Mouse (Mus musculus) heart, adult 2 months (tissue): ENCODE measurements around the gene Icos. TPM values are rescaled to one million over a fixed set of nuclear protein-coding genes. Genes with fewer than 3 reads are reported as not detected.

Source experiments
- DNase-seq, 2 experiments: peaks; one replicate each; pipeline ENCODE4 v3.0.0; 2021
- H3K27ac ChIP-seq: fragments of 200-600 bp; 2 replicates; pipeline ENCODE4 v1.8.1; 2022
- H3K27me3 ChIP-seq: fragments of 200-500 bp; 2 replicates; pipeline ENCODE4 v1.6.1; 2012; ENCODE audit warnings: mild to moderate bottlenecking, low read length, inconsistent platforms, mixed read lengths; ENCODE audit not compliant: control insufficient read depth, insufficient read depth
- H3K36me3 ChIP-seq: fragments of 200-500 bp; 2 replicates; pipeline ENCODE4 v1.6.1; 2012; ENCODE audit warnings: low read length, inconsistent platforms; ENCODE audit not compliant: control insufficient read depth, insufficient read depth
- H3K4me1 ChIP-seq: fragments of 200-500 bp; 2 replicates; pipeline ENCODE4 v1.6.1; 2011; ENCODE audit warnings: low read length; ENCODE audit not compliant: control insufficient read depth, insufficient read depth
- H3K4me3 ChIP-seq: fragments of 200-600 bp; 2 replicates; pipeline ENCODE4 v1.8.1; 2022
- H3K79me2 ChIP-seq: fragments of 200-500 bp; replicated peaks from 2 replicates; pipeline ENCODE4 v1.6.1; 2012; ENCODE audit warnings: mild to moderate bottlenecking, inconsistent platforms, low read length, moderate library complexity, mixed read lengths; ENCODE audit not compliant: control insufficient read depth, insufficient read depth
- H3K9ac ChIP-seq: fragments of 200-500 bp; 2 replicates; pipeline ENCODE4 v1.6.1; 2012; ENCODE audit warnings: low read depth, mild to moderate bottlenecking, control low read depth, inconsistent platforms, low read length, mixed read lengths
- CTCF ChIP-seq: fragments of 200-600 bp; IDR thresholded peaks from 2 replicates; pipeline ENCODE4 v1.8.1; 2022; ENCODE audit warnings: antibody characterized with exemption, mild to moderate bottlenecking, moderate library complexity
- EP300 ChIP-seq: fragments of 200-500 bp; IDR thresholded peaks from 2 replicates; pipeline ENCODE4 v1.6.1; 2011; ENCODE audit warnings: low read depth, low read length, control low read depth; ENCODE audit not compliant: insufficient read depth
- POLR2A ChIP-seq: fragments of 200-500 bp; IDR thresholded peaks from 2 replicates; pipeline ENCODE4 v1.6.1; 2011; ENCODE audit warnings: mild to moderate bottlenecking, low read depth, low read length, control low read depth; ENCODE audit not compliant: insufficient read depth
- WGBS: fragments of 180-500 bp; shearing (Covaris S2); methylation state at CpG from one replicate; pipeline ENCODE4 v1.1.7; 2018; 5-methylcytosine and 5-hydroxymethylcytosine counted together
- intact Hi-C: fragments of 180-260 bp; cut with DNase I; formaldehyde crosslinking; loops from one replicate; pipeline ENCODE4 v1.15.1; 2025
- polyA plus RNA-seq: library from polyadenylated mRNA; depleted of rRNA; stranded (reverse); fragments of >200 nt; gene quantifications from 2 replicates; pipeline ENCODE4 v1.2.3, GENCODE M21; 2012
- total RNA-seq, 2 experiments: library from RNA; stranded (reverse); gene quantifications; 2 replicates each; pipeline ENCODE4 v1.2.3; 2021

The Icos gene
- total and polyA plus RNA-seq, 3 experiments, result 0.18 to 0.21 (median 0.18) TPM

GRCm38 (mm10) chr1:60986141-60986540 is 8.4 kb downstream of the Icos start:
- H3K27me3 ChIP-seq, result no peaks in the 10 kb centered on the region
- intact Hi-C loops, result no loop called here
- H3K4me1 ChIP-seq, result no peaks in the 10 kb centered on the region
- TF ChIP-seq POLR2A (no peak), EP300 (no peak), CTCF (no peak)
- DNase-seq, result no peak
- H3K36me3 ChIP-seq, result no peaks in the 10 kb centered on the region
- H3K9ac ChIP-seq, result no peak overlapping the region
- WGBS, result 83% methylated on average over 5 of the region's 5 CpGs
- H3K27ac ChIP-seq, result no peak overlapping the region
- no peak overlapping the region for H3K4me3 ChIP-seq
- H3K79me2 ChIP-seq, result no peaks in the 10 kb centered on the region

- H3K79me2 ChIP-seq, result no peaks in the 10 kb centered on the region
- 86% methylated on average over 5 of the region's 5 CpGs for WGBS
- H3K9ac ChIP-seq, result no peak overlapping the region
- H3K27me3 ChIP-seq, result no peaks in the 10 kb centered on the region
- no peak overlapping the region for H3K27ac ChIP-seq
- no peak for TF ChIP-seq EP300
- no peak for TF ChIP-seq CTCF
- no peak for TF ChIP-seq POLR2A
- intact Hi-C loops, result no loop called here
- H3K36me3 ChIP-seq, result no peaks in the 10 kb centered on the region
- no peak for DNase-seq
- no peaks in the 10 kb centered on the region for H3K4me1 ChIP-seq
- H3K4me3 ChIP-seq, result no peak overlapping the region
Measured at GRCm38 (mm10) chr1:60989086-60989485, 11.4 kb downstream of the Icos start.

DNA sequence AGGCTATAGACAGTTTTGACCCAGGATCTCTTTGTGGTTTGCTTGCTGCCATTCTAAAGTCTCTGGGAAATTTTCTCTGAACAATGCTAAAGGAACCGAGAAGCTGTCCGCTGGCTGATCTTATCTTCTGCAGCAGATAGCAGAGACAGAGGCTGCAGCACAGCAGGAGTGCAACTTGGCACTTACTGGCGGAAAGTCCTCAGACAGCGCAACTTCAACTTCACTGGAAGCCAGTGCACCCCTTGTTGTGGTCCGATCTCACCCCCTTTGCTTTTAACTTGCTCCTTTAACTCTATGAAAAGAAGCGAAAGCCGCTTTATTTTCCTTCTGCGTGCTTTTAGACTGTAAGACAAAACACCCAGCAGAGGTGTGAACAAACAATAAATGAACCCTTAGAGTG is 12.6 kb downstream of the Icos start:
- DNase-seq, result no peak
- Histone ChIP-seq H3K9ac (no peak overlapping the region), H3K27ac (no peak overlapping the region), H3K36me3 (no peaks in the 10 kb centered on the region), H3K79me2 (no peaks in the 10 kb centered on the region), H3K4me1 (no peaks in the 10 kb centered on the region), H3K27me3 (no peaks in the 10 kb centered on the region), H3K4me3 (no peak overlapping the region)
- TF ChIP-seq EP300 (no peak), POLR2A (no peak), CTCF (no peak)
- 45% methylated on average over 8 of the region's 8 CpGs for WGBS
- intact Hi-C loops, result no loop called here

DNA sequence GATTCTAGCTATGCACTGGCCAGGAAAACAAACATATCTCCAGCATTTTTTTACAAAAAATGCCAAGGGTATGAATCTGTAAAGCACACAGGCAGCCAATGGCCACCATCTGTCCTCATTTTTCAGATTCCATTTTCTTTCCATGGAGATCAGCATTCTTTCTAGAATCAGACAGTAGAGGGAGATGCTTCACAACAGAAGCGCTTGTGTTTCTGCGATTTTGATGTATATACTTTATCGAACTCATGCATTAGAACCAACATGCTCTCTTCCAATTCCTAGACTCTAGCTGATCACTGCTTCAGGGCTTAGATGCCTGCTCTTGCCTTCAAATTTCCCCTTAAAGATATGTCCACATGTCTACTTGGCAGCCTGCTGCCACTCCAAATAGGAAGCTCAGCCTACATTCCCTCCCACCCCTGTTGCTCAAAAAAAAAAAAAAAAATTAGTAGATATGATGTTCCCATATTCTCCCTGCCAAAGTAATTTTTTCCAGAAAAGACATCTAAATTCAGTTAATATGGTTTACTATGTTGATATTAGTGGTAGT is 20.4 kb downstream of the Icos start:
- no peak for TF ChIP-seq POLR2A
- TF ChIP-seq EP300, result no peak
- TF ChIP-seq CTCF, result no peak
- intact Hi-C loops, result no loop called here
- Histone ChIP-seq H3K4me3 (no peak overlapping the region), H3K27me3 (no peaks in the 10 kb centered on the region), H3K9ac (no peak overlapping the region), H3K27ac (no peak overlapping the region), H3K36me3 (no peaks in the 10 kb centered on the region; the same call in 1 of the 2 replicates), H3K79me2 (no peaks in the 10 kb centered on the region), H3K4me1 (no peaks in the 10 kb centered on the region)
- DNase-seq, result no peak
- WGBS, result 84% methylated on average over 3 of the region's 3 CpGs

- 48% methylated on average over 2 of the region's 2 CpGs for WGBS
- Histone ChIP-seq H3K27ac (no peak overlapping the region), H3K79me2 (no peaks in the 10 kb centered on the region), H3K36me3 (no peaks in the 10 kb centered on the region; the same call in 1 of the 2 replicates), H3K9ac (no peak overlapping the region), H3K27me3 (no peaks in the 10 kb centered on the region), H3K4me1 (no peaks in the 10 kb centered on the region), H3K4me3 (no peak overlapping the region)
- no peak for DNase-seq
- no peak for TF ChIP-seq EP300
- no peak for TF ChIP-seq CTCF
- intact Hi-C loops, result no loop called here
Measured at GRCm38 (mm10) chr1:60998689-60999088, 21.0 kb downstream of the Icos start.

- 90% methylated on average over 7 of the region's 7 CpGs for WGBS
- no peak overlapping the region for H3K4me3 ChIP-seq
- TF ChIP-seq EP300, result no peak
- no peak for TF ChIP-seq POLR2A
- TF ChIP-seq CTCF, result no peak
Measured at GRCm38 (mm10) chr1:61001786-61002354, 24.1 kb downstream of the Icos start.

More at GRCm38 (mm10) chr1:61001786-61002354, 24.1 kb downstream of the Icos start:
- H3K36me3 ChIP-seq, result no peaks in the 10 kb centered on the region; the same call in 1 of the 2 replicates
- no peak overlapping the region for H3K9ac ChIP-seq
- H3K27me3 ChIP-seq, result no peaks in the 10 kb centered on the region
- H3K27ac ChIP-seq, result no peak overlapping the region
- no peaks in the 10 kb centered on the region for H3K4me1 ChIP-seq
- no peak for DNase-seq
- no peaks in the 10 kb centered on the region for H3K79me2 ChIP-seq
- intact Hi-C loops, result no loop called here
